Mouse (Mus musculus): ENCODE measurements around the gene Cdk5. TPM values are rescaled to one million over a fixed set of nuclear protein-coding genes. Genes with fewer than 3 reads are reported as not detected.
A peak's percentile ranks its signal among the peaks of the same experiment; 100 is the strongest.
"Not testable (repeated sequence)": the region's sequence is repeated elsewhere in the genome, so short reads cannot be mapped to it uniquely, and the experiment has no call there.

Cdk5 gene
- polyA plus RNA-seq, 1 experiment from 2014 or later = 63.2 TPM

DNA sequence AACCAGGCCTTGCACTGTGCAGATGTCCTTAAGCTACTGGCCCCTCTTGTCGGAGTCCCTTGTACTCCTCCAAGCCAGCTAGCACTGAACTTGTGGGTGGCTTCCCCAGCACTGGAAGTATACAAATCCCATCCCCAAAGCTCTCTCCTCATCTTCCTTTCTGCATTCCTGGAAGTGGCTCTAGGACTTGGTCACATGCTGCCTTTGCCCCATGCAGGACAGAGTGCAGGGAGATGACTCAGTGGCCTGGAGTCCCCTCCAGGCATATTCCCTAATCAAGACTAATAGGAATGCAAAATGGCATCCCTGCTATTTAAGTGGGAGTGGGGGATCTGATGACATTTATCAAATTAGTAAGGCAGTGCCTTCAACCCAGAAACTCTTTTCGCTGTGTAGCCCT, 11.3 kb downstream of the Cdk5 start:
- H3K9ac ChIP-seq = no peak overlapping the region
- no peaks in the 10 kb centered on the region for H3K9me3 ChIP-seq
- no peak overlapping the region for H3K27ac ChIP-seq
- no peak overlapping the region for H3K4me2 ChIP-seq (replicated peaks)
- no peaks in the 10 kb centered on the region for H3K27me3 ChIP-seq
- H3K4me1 ChIP-seq = peaks cover 20% of the 10 kb centered on the region
- ATAC-seq (ENCODE audit: insufficient number of reproducible peaks, insufficient read depth, low FRiP score, low TSS enrichment) = no peak
- no peak overlapping the region for H3K4me3 ChIP-seq
- peaks cover 9% of the 10 kb centered on the region; the same call in 1 of the 2 replicates for H3K36me3 ChIP-seq
- 88% methylated on average over 2 of the region's 2 CpGs for WGBS

DNA sequence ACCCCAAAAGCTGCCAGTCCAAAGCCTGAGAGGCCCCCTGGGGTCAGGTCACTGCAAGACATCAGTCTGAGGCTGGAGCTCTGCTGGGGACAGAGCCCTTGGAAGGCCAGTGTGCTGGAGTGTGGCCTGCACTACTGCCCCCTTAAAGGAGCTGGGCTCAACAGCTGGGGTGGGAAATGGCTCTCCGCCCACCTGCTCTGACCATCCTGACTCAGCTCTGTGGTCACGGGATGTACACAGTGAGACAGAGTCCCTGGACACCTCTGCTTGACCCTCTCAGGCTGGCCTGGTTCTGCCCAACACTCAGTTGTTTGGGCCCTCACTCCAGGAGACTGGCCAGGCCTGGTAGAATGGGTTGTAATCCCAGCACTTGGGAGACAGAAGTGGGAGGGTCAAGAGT, 13.9 kb downstream of the Cdk5 start:
- Histone ChIP-seq H3K27ac (no peak overlapping the region), H3K36me3 (peaks cover 26% of the 10 kb centered on the region), H3K9ac (no peak overlapping the region), H3K4me1 (peaks cover 15% of the 10 kb centered on the region), H3K4me2 (replicated peaks) (no peak overlapping the region), H3K9me3 (no peaks in the 10 kb centered on the region), H3K27me3 (no peaks in the 10 kb centered on the region), H3K4me3 (no peak overlapping the region)
- WGBS = 75% methylated on average over 2 of the region's 2 CpGs
- ATAC-seq (ENCODE audit: insufficient number of reproducible peaks, insufficient read depth, low FRiP score, low TSS enrichment) = no peak

DNA sequence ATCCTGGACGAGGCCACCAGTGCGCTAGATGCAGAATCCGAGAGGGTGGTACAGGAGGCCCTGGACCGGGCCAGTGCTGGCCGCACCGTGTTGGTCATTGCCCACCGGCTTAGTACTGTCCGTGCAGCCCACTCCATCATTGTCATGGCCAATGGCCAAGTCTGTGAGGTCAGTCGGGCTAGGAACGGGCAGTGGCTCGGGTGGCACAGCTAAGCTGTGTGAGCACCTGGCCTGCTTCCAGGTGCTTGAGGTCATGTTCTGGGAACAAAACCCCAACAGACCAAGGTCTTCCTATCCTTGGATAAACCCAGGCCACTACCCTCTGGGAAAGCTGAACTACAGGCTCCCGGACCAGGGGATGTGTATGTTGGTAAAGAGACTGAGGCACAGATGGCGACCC, 14.7 kb downstream of the Cdk5 start:
- Histone ChIP-seq H3K4me2 (replicated peaks) (no peak overlapping the region), H3K4me1 (peaks cover 11% of the 10 kb centered on the region), H3K27ac (no peak overlapping the region), H3K36me3 (peaks cover 28% of the 10 kb centered on the region), H3K9ac (no peak overlapping the region), H3K27me3 (no peaks in the 10 kb centered on the region), H3K9me3 (no peaks in the 10 kb centered on the region), H3K4me3 (no peak overlapping the region)
- ATAC-seq (ENCODE audit: insufficient number of reproducible peaks, insufficient read depth, low FRiP score, low TSS enrichment) = no peak
- 93% methylated on average over 13 of the region's 13 CpGs for WGBS

DNA sequence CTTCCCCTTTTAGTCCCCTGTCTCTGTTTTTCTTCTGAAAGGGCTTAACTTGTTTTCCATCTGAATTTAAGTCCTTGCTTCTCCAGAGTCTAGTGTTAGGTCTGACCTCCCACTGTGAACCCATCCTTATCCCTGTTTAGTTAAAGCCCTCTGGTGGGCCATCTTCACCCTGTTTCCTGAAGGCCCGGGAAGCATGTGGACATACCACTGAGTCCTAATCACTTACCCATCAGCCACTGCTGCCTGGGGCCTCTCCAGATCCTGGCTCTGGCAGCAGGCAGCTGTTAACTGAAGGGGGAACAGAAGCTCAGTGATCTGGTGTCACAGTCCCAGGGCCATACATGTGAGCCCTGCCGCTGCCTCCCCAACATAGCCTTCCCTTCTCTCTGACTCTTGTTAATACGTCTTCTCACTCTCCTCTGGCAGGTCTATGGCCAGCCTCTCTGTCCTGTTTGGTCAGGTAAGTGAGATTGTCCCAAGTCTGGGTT, 17.9 kb downstream of the Cdk5 start:
- H3K27me3 ChIP-seq = no peaks in the 10 kb centered on the region
- ATAC-seq (ENCODE audit: insufficient number of reproducible peaks, insufficient read depth, low FRiP score, low TSS enrichment) = no peak
- no peak overlapping the region for H3K27ac ChIP-seq
- H3K9me3 ChIP-seq = no peaks in the 10 kb centered on the region
- H3K4me3 ChIP-seq = no peak overlapping the region
- peaks cover 42% of the 10 kb centered on the region for H3K36me3 ChIP-seq
- H3K9ac ChIP-seq = no peak overlapping the region
- no peaks in the 10 kb centered on the region for H3K4me1 ChIP-seq
- H3K4me2 ChIP-seq (replicated peaks) = no peak overlapping the region
- WGBS = 78% methylated on average over 3 of the region's 3 CpGs

DNA sequence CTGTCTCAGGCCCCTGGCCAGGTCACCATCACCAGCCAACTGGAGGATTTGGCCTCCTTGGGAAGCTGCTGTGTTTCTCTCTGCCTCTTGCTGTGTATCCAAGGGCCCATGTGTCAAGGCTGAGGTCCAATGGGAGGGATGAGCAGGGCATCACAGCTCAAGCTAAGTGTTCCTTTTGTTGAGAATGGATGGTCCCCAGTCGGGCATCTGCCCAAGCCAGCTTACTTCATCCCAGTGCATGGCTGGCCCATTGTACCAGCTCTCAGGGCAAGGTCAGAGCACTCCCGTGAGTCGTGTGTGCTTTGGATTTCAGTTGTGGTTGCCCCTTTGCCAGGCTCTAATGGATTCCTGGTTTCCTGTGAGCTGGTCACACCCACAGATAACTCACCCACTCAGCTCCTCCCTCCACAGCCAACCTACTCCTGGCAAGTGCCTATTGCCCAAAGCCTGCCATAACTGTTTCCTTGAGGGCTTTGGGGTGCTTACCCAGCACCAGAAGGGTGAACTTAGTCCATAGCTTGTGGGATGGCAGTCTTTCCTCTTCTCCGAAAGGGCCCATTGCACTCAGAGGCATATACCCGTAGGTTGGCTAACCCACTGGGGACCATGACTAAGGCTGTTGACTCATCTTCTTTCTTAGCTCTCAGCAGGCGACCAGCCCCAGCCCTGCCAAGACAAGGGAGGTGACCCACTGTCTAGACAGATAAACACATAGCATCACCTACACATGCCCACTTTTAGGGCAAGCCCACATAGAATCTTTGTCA, 18.6 kb downstream of the Cdk5 start:
- no peak overlapping the region for H3K4me2 ChIP-seq (replicated peaks)
- 82% methylated on average over 6 of the region's 6 CpGs for WGBS
- no peak overlapping the region for H3K9ac ChIP-seq
- H3K36me3 ChIP-seq = peaks cover 45% of the 10 kb centered on the region
- no peaks in the 10 kb centered on the region for H3K27me3 ChIP-seq
- no peak overlapping the region for H3K27ac ChIP-seq
- H3K4me3 ChIP-seq = no peak overlapping the region
- no peaks in the 10 kb centered on the region for H3K4me1 ChIP-seq
- no peaks in the 10 kb centered on the region for H3K9me3 ChIP-seq
- ATAC-seq (ENCODE audit: insufficient number of reproducible peaks, insufficient read depth, low FRiP score, low TSS enrichment) = no peak

DNA sequence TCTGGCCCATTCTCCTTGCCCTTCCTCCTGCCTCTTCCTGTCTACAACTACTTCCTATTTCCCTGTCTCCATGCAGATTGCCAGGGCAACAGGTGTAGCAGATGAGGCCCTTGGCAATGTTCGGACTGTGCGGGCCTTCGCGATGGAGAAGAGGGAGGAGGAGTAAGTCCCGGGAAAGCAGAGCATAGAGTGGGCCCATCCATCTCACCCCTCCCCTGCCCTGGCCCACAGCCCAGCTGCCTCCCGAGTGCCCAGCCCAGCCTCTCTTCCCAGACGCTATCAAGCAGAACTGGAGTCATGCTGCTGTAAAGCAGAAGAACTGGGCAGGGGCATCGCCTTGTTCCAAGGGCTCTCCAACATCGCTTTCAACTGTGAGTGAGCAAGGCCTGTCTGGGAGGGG, 21.4 kb downstream of the Cdk5 start:
- WGBS = 85% methylated on average over 9 of the region's 9 CpGs
- Histone ChIP-seq H3K27ac (no peak overlapping the region), H3K27me3 (no peaks in the 10 kb centered on the region), H3K9ac (no peak overlapping the region), H3K4me3 (no peak overlapping the region), H3K9me3 (no peaks in the 10 kb centered on the region), H3K4me2 (replicated peaks) (no peak overlapping the region), H3K36me3 (peaks cover 35% of the 10 kb centered on the region), H3K4me1 (no peaks in the 10 kb centered on the region)
- no peak for ATAC-seq (ENCODE audit: insufficient number of reproducible peaks, insufficient read depth, low FRiP score, low TSS enrichment)

DNA sequence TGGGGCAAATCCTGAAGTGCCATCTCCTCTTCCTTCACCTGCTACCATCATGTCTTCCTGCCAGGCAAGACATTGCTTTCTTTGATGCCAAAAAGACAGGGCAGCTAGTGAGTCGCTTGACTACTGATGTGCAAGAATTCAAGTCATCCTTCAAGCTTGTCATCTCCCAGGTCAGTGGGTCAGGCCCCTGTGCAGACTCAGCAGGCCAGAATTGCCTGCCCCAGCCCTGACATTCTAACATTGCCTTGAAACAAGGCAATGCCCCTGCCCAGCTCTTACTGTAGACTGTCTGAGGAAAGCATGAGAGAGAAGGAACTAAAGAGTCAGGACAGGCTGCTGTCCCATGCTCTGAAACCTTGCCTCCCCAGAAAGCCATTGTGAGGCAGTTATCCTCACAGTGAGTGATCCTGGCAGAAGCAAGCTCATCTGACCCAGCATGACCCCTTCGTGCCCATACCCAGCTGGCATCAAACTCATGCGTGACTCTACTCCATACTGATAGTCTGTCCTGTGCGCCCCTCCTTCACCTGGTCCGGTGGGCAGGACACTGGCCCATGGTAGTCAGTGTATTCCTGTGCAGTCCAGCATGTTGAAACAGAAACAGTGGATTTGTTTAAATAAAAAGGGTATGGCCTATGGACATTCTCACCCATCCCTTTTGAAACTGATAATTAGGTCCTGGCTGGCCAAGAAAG, 22.3 kb downstream of the Cdk5 start:
- WGBS = 86% methylated on average over 5 of the region's 5 CpGs
- H3K9ac ChIP-seq = no peak overlapping the region
- ATAC-seq (ENCODE audit: insufficient number of reproducible peaks, insufficient read depth, low FRiP score, low TSS enrichment) = no peak
- H3K27me3 ChIP-seq = no peaks in the 10 kb centered on the region
- no peak overlapping the region for H3K4me2 ChIP-seq (replicated peaks)
- H3K4me3 ChIP-seq = no peak overlapping the region
- H3K4me1 ChIP-seq = no peaks in the 10 kb centered on the region
- peaks cover 29% of the 10 kb centered on the region; the same call in 1 of the 2 replicates for H3K36me3 ChIP-seq
- no peaks in the 10 kb centered on the region for H3K9me3 ChIP-seq
- H3K27ac ChIP-seq = no peak overlapping the region

DNA sequence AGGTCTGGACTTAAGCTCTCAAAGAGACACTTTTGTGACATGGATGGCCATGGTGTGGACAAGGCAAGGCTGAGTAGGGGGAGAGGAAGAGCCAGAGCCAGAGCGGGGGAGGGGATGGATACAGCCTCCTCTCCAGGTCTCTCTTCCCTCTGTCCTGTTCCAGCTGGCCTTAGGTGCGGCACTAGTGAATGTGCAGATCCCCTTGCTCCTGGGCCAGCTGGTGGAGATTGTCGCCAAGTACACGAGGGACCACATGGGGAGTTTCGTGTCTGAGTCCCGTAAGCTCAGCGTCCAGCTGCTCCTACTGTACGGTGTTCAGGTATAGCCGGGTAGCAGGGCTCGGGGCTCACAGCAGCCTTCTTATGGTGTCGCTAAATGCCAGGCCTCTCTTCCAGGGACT, 23.0 kb downstream of the Cdk5 start:
- 0 out of 2 replicates have a peak, but pooled peaks have one; percentile 5 for ATAC-seq (ENCODE audit: insufficient number of reproducible peaks, insufficient read depth, low FRiP score, low TSS enrichment)
- WGBS = 83% methylated on average over 11 of the region's 11 CpGs
- no peak overlapping the region for H3K9ac ChIP-seq
- no peaks in the 10 kb centered on the region for H3K9me3 ChIP-seq
- no peaks in the 10 kb centered on the region for H3K4me1 ChIP-seq
- H3K27me3 ChIP-seq = no peaks in the 10 kb centered on the region
- no peak overlapping the region for H3K4me2 ChIP-seq (replicated peaks)
- no peak overlapping the region for H3K4me3 ChIP-seq
- H3K27ac ChIP-seq = no peak overlapping the region
- H3K36me3 ChIP-seq = peaks cover 28% of the 10 kb centered on the region; the same call in 1 of the 2 replicates

DNA sequence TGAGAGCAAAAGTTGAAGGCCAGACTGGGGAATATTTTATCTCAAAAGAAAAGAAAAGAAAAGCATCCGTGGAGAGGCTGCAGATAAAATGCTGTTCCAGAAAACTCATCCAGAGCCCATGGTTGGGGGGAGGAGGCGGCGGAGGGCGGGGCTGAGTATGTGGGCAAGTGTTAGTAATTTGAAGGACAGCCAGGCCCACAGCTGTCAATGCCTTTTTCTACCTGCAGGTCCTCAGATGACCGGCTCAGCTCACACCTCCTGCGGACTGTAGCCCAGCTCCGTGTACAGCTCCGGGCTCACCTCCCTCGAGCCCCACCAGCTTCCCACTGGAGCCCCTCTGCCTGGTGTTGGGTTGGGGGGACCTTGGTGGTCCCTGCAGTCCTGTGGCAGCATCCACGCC, 23.6 kb downstream of the Cdk5 start:
- H3K9me3 ChIP-seq = no peaks in the 10 kb centered on the region
- H3K27me3 ChIP-seq = no peaks in the 10 kb centered on the region
- no peak overlapping the region for H3K9ac ChIP-seq
- H3K27ac ChIP-seq = no peak overlapping the region
- ATAC-seq (ENCODE audit: insufficient number of reproducible peaks, insufficient read depth, low FRiP score, low TSS enrichment) = 0 out of 2 replicates have a peak, but pooled peaks have one; percentile 19
- peaks cover 21% of the 10 kb centered on the region; the same call in 1 of the 2 replicates for H3K36me3 ChIP-seq
- WGBS = 85% methylated on average over 10 of the region's 10 CpGs
- H3K4me1 ChIP-seq = no peaks in the 10 kb centered on the region
- no peak overlapping the region for H3K4me3 ChIP-seq
- no peak overlapping the region for H3K4me2 ChIP-seq (replicated peaks)

DNA sequence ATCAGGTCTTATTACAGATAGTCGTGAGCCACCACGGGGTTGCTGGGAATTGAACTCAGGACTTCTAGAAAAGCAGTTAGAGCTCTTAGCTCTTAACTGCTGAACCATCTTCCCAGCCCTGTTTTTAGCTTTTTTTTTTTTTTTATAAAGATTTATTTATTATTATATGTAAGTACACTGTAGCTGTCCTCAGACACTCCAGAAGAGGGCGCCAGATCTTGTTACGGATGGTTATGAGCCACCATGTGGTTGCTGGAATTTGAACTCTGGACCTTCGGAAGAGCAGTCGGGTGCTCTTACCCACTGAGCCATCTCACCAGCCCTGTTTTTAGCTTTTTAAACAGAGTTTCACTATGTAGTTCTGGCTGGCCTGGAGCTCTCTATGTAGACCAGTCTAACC, 27.1 kb downstream of the Cdk5 start:
- H3K4me2 ChIP-seq (replicated peaks); H3K9me3 ChIP-seq; H3K4me3 ChIP-seq; H3K9ac ChIP-seq; H3K27ac ChIP-seq; H3K27me3 ChIP-seq; H3K36me3 ChIP-seq; ATAC-seq (ENCODE audit: insufficient number of reproducible peaks, insufficient read depth, low FRiP score, low TSS enrichment); H3K4me1 ChIP-seq: not testable (repeated sequence)
- 85% methylated on average over 6 of the region's 6 CpGs for WGBS

DNA sequence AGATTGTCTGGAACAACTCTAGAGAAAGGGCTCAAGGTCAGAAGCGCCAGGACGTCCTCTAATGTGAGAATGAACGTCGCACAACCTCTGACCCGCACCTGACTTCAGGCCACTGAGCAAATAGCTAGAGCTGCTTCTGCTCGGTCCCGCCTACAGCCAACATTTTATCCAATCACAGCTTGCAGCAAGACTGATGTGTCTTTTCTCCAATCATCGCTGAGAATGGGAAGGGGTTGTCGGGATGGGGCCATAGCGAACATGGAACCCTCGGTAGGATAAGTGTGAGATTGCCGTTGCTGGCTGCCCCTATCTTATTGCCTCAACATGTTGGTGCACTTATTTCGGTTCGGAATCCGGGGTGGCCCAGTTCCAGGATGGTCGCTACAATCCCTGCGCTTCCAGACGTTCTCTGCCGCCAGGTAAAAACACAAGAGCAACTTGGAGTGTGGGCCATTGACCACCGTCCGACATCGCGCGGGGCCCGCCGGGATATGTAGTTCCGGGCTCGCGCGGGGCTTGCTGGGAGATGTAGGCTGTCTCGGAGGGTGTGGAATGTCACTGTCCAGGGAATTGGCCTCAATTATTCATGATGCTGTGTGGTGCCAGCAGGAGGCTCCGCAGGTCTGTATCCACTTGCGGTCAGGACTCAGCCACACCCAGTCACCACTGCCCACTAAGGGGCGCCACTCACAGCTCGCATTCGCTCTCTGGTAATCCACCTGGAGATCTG, 29.0 kb downstream of the Cdk5 start:
- ATAC-seq (ENCODE audit: insufficient number of reproducible peaks, insufficient read depth, low FRiP score, low TSS enrichment) = peak; percentile 97
- Histone ChIP-seq H3K9ac (peak overlapping the region; percentile 44; the same call in 1 of the 2 replicates), H3K4me3 (peak overlapping the region; percentile 60), H3K4me1 (no peaks in the 10 kb centered on the region), H3K27me3 (peaks cover 6% of the 10 kb centered on the region), H3K4me2 (replicated peaks) (peak overlapping the region; percentile 49), H3K36me3 (no peaks in the 10 kb centered on the region), H3K27ac (peak overlapping the region; percentile 77), H3K9me3 (no peaks in the 10 kb centered on the region)
- 1% methylated on average over 36 of the region's 36 CpGs for WGBS
